Mouse (Mus musculus): Measurements from ENCODE around the gene Serpina5.

Gene Serpina5

GRCm38 (mm10) chr12:104131041-104131440, 30.1 kb downstream of the Serpina5 start:
- no peak for DNase-seq

GRCm38 (mm10) chr12:104138216-104138615, 37.3 kb downstream of the Serpina5 start:
- no peak for DNase-seq

DNA sequence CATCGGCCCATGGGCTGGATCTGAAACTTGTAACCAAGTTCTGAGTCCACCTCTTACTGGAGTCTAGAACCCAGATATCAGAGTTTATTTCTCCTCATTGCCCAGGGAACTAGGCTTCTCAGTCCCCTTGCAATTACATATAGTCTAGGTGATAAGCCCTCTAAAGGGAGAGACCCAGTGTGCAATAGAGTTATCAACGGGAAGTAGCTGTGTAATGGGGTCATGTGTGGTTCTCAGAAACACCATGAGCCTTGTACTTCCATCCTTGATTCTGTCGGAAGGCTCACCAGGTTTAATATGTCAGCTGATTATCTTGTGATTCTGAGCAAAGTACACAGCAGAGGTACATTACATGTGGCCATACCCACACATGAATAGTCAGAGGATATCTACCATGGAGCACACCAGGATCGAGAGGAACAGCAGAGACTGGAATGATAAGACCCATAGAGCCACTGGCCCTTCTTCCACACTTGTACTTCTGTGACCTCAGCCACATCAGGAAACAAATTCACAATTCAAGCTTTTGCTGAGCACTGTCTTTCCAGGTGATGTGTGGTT, 39.7 kb downstream of the Serpina5 start:
- no peak for DNase-seq

GRCm38 (mm10) chr12:104141506-104141905, 40.6 kb downstream of the Serpina5 start:
- DNase-seq, result no peak

DNA sequence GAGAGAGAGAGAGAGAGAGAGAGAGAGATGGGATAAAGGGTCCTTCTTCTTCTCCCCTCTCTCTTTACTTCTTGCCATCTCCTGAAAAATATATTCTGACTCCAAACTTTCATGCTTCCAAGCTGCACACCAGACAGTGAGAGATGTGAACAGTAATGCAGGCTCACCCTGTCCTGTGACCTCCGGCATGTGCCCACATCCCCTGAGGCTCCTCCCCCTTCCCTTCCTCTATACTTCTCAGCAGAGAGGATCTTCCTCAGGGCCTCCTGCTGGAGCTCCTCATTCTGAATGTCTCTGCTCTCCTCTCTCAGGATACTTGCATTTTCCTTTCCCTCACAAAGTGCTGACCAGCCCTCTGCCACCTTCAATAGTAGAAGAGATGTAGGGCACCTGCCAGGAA, 41.5 kb downstream of the Serpina5 start:
- DNase-seq, result no peak

DNA sequence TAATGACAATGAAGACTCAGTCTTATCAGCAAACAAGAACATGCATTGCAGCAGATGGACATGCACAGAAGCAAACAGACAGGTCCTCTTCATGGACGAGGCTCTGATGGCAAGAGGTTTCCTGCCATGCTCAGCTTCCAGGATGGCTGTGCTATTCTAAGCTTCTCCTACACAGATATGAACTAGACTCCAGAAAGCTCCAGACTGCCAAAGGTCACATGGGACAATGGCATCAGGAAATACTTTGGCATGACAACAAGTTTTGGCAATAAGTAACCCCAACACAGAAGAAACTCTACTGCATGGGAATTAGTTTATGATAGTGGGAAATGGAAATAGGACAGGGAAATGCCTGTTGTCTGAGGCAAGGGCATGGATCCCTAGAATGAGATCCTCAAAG, 42.4 kb downstream of the Serpina5 start:
- DNase-seq, result no peak

DNA sequence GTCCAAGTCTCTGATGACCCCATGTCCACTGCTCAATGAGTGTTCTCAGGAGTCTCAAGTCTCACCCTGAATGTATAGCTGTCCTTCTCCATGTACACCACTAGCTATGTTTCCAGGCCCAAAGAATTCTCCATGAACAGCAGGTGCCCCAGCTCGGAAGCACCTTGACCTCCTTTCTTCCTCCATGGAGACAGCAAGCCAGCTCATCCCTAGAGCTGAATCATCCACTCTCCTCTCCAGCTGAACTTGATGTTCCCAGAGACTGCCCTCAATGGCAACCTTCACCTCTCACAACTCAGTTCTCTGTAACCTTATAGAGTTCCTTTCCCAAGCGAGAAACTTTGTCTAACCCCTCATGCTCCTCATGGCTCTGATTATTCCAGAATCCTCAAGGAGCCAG, 44.7 kb downstream of the Serpina5 start:
- DNase-seq, result no peak

DNA sequence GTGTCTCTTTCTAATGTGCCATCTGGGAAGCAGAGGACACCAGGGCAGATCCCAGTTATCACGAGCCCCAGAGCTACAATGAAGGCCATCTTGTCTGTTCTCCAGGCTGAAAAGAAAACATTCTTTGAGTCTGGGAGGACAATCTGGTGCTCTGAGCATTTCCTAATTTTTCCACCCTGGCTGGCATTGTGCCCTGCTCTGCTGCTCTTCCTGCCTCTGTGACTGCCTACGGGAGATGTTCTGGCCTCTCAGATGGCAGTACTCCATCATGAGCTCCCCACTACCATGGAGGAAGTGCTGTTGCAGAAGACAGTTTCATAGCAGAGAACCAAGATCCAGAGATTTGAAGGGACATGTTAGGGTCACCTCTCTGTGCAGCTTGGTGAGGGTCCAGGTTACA, 51.1 kb downstream of the Serpina5 start:
- no peak for DNase-seq

GRCm38 (mm10) chr12:104153041-104153645, 52.2 kb downstream of the Serpina5 start:
- no peak for DNase-seq

DNA sequence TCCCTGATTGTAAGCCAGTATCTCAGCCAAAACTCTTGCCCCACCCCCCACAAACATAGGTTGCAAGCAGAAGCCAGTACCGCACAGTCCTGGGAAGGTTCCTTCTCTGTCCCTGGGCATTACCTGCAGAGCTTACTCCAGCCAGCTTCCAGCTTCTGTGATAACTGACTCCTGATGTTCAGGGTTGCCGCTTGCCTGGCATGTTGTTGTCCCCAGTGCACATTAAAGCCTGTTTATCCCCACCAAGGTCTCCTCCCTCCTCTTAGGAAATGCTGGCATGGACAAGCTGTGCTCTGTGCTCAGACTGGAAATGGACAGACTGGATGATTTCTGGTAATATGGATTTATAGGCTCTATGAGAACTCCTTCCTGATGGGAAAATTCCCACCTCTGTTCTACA, 52.7 kb downstream of the Serpina5 start, which contains the start of gene Serpina3c:
Gene Serpina3c, minus strand, starts transcription at position 215 of the 400 bp plus-strand sequence.
- DNase-seq, result no peak

Data from kidney, postnatal 25 days (tissue).